Mouse (Mus musculus) CH12.LX (cell line): ENCODE measurements around the gene Rnasek. TPM values are rescaled to one million over a fixed set of nuclear protein-coding genes. Genes with fewer than 3 reads are reported as not detected.

ENCODE experiments used
- DNase-seq: peaks from one replicate; pipeline ENCODE4 v3.0.0-alpha.2; 2013; ENCODE audit errors: extremely low read depth
- H3K27ac ChIP-seq: 2 replicates; pipeline ENCODE4 v1.5.1; 2012; ENCODE audit warnings: low read depth, mild to moderate bottlenecking, control low read depth, moderate library complexity; ENCODE audit not compliant: insufficient read depth
- H3K27me3 ChIP-seq: replicated peaks from 2 replicates; pipeline ENCODE3; 2012; ENCODE audit warnings: inconsistent platforms
- H3K36me3 ChIP-seq, 2 experiments: replicated peaks in 1 of 2; 2 replicates each; pipeline versions ENCODE3 to v1.6.1; 2012; ENCODE audit warnings: inconsistent platforms in 1 of 2, low read length in 1 of 2, mild to moderate bottlenecking in 1 of 2, mixed read lengths in 1 of 2, moderate library complexity in 1 of 2; ENCODE audit not compliant: control insufficient read depth in 1 of 2, insufficient read depth in 1 of 2
- H3K4me1 ChIP-seq, 2 experiments: 2 replicates each; pipeline ENCODE4 v1.6.1; 2012; ENCODE audit warnings: inconsistent platforms in 1 of 2, moderate library complexity in 1 of 2; ENCODE audit not compliant: insufficient read depth in 2 of 2, control insufficient read depth in 1 of 2
- H3K4me2 ChIP-seq: 2 replicates; pipeline ENCODE4 v1.6.1; 2012; ENCODE audit warnings: low read depth, mild to moderate bottlenecking, control low read depth; ENCODE audit not compliant: poor library complexity, insufficient read depth, severe bottlenecking
- H3K4me3 ChIP-seq, 3 experiments: fragments of 150-350 bp in 1 of 3; sonication (generic) in 1 of 3; replicated peaks in 1 of 3; 2 replicates each; pipeline versions ENCODE3 to v1.5.1; 2011 to 2012; ENCODE audit warnings: low read depth in 2 of 3, low read length in 2 of 3, mild to moderate bottlenecking in 2 of 3, moderate library complexity in 2 of 3, control low read depth in 1 of 3, improper control_type of control experiment in 1 of 3, inconsistent platforms in 1 of 3, mixed read lengths in 1 of 3; ENCODE audit not compliant: poor library complexity in 1 of 3
- H3K79me2 ChIP-seq: replicated peaks from 2 replicates; pipeline ENCODE4 v1.6.1; 2012; ENCODE audit warnings: mild to moderate bottlenecking, moderate library complexity; ENCODE audit not compliant: control insufficient read depth, poor library complexity, insufficient read depth, severe bottlenecking; ENCODE audit errors: extremely low read depth
- H3K9ac ChIP-seq: 2 replicates; pipeline ENCODE4 v1.6.1; 2012; ENCODE audit warnings: low read depth, mild to moderate bottlenecking, control low read depth, moderate library complexity; ENCODE audit not compliant: insufficient read depth
- H3K9me3 ChIP-seq: replicated peaks from 2 replicates; pipeline ENCODE3; 2012; ENCODE audit warnings: low read length, inconsistent platforms, mixed read lengths
- BHLHE40 ChIP-seq: IDR thresholded peaks from 2 replicates; pipeline ENCODE4 v1.6.1; 2011; ENCODE audit warnings: mild to moderate bottlenecking, low read depth, low read length, improper control_type of control experiment
- CHD1 ChIP-seq: IDR thresholded peaks from 2 replicates; pipeline ENCODE4 v1.6.1; 2012; ENCODE audit warnings: low read depth, low read length, improper control_type of control experiment, inconsistent platforms
- CHD2 ChIP-seq: IDR thresholded peaks from 2 replicates; pipeline ENCODE4 v1.6.1; 2011; ENCODE audit warnings: low read length, improper control_type of control experiment
- ELF1 ChIP-seq: IDR thresholded peaks from 2 replicates; pipeline ENCODE4 v1.6.1; 2014; ENCODE audit warnings: low read depth, mild to moderate bottlenecking, inconsistent platforms, low read length, improper control_type of control experiment
- ETS1 ChIP-seq: conservative IDR thresholded peaks from 2 replicates; pipeline ENCODE4 v1.6.1; 2012; ENCODE audit warnings: low read depth, mild to moderate bottlenecking, inconsistent platforms, low read length, improper control_type of control experiment, moderate library complexity
- GABPA ChIP-seq: IDR thresholded peaks from 2 replicates; pipeline ENCODE4 v1.6.1; 2012; ENCODE audit warnings: low read depth, low read length, improper control_type of control experiment, inconsistent platforms; ENCODE audit not compliant: insufficient replicate concordance
- JUN ChIP-seq: IDR thresholded peaks from 2 replicates; pipeline ENCODE4 v1.6.1; 2011; ENCODE audit warnings: low read depth, mild to moderate bottlenecking, low read length, improper control_type of control experiment, moderate library complexity; ENCODE audit not compliant: insufficient read depth
- MAFK ChIP-seq: IDR thresholded peaks from 2 replicates; pipeline ENCODE4 v1.6.1; 2011; ENCODE audit warnings: low read length, improper control_type of control experiment; ENCODE audit not compliant: insufficient replicate concordance
- MEF2A ChIP-seq: IDR thresholded peaks from 2 replicates; pipeline ENCODE4 v1.6.1; 2014; ENCODE audit warnings: low read depth, mild to moderate bottlenecking, inconsistent platforms, low read length, improper control_type of control experiment, borderline replicate concordance
- MYC ChIP-seq: IDR thresholded peaks from 2 replicates; pipeline ENCODE4 v1.6.1; 2011; ENCODE audit warnings: low read depth, mild to moderate bottlenecking, improper control_type of control experiment, low read length
- NRF1 ChIP-seq: IDR thresholded peaks from 2 replicates; pipeline ENCODE4 v1.6.1; 2014; ENCODE audit warnings: low read depth, mild to moderate bottlenecking, inconsistent platforms, low read length, improper control_type of control experiment, moderate library complexity
- POLR2A ChIP-seq: IDR thresholded peaks from 2 replicates; pipeline ENCODE4 v1.6.1; 2011; ENCODE audit warnings: low read depth, mild to moderate bottlenecking, improper control_type of control experiment, low read length
- RAD21 ChIP-seq: IDR thresholded peaks from 2 replicates; pipeline ENCODE4 v1.6.1; 2011; ENCODE audit warnings: low read depth, mild to moderate bottlenecking, low read length, improper control_type of control experiment, moderate library complexity
- SIN3A ChIP-seq: IDR thresholded peaks from 2 replicates; pipeline ENCODE4 v1.6.1; 2012; ENCODE audit warnings: low read length, improper control_type of control experiment, inconsistent platforms
- TCF12 ChIP-seq: IDR thresholded peaks from 2 replicates; pipeline ENCODE4 v1.6.1; 2014; ENCODE audit warnings: low read depth, mild to moderate bottlenecking, inconsistent platforms, low read length, improper control_type of control experiment
- USF1 ChIP-seq: IDR thresholded peaks from 2 replicates; pipeline ENCODE4 v1.6.1; 2014; ENCODE audit warnings: low read depth, mild to moderate bottlenecking, inconsistent platforms, low read length, improper control_type of control experiment
- ZC3H11A ChIP-seq: IDR thresholded peaks from 2 replicates; pipeline ENCODE4 v1.6.1; 2012; ENCODE audit warnings: low read depth, mild to moderate bottlenecking, inconsistent platforms, low read length, improper control_type of control experiment
- ZNF384 ChIP-seq: IDR thresholded peaks from 2 replicates; pipeline ENCODE4 v1.6.1; 2012; ENCODE audit warnings: low read depth, low read length, improper control_type of control experiment, inconsistent platforms
- dilution Hi-C: fragments of 300-500 bp; cut with MboI; formaldehyde crosslinking; loops from 2 replicates; pipeline ENCODE4 v1.14.3; 2020; ENCODE audit warnings: low sequenced_read_pairs; ENCODE audit not compliant: extremely low pct_unique_long_range_greater_than_20kb, extremely low pct_ligation_motif_present
- in situ Hi-C: fragments of 300-500 bp; cut with MboI; formaldehyde crosslinking; loops from 3 replicates; pipeline ENCODE4 v1.14.3; 2019; ENCODE audit warnings: low sequenced_read_pairs, low pct_ligation_motif_present, low pct_unique_long_range_greater_than_20kb, mixed read lengths
- polyA plus RNA-seq: library from polyadenylated mRNA; unstranded; fragments of >175 nt; gene quantifications from 2 replicates; pipeline ENCODE4 v1.2.1, GENCODE M21; 2012; ENCODE audit warnings: low read depth; ENCODE audit not compliant: insufficient read length
- total RNA-seq, 2 experiments: library from RNA; depleted of rRNA; stranded (reverse); fragments of 300-350 nt in 1 of 2; fragments of >200 nt in 1 of 2; gene quantifications; 2 replicates each; pipeline ENCODE4 v1.2.3; 2012 to 2014

Gene Rnasek
- total and polyA plus RNA-seq, 3 experiments, result 9.1 to 91.3 (median 25.6) TPM

DNA sequence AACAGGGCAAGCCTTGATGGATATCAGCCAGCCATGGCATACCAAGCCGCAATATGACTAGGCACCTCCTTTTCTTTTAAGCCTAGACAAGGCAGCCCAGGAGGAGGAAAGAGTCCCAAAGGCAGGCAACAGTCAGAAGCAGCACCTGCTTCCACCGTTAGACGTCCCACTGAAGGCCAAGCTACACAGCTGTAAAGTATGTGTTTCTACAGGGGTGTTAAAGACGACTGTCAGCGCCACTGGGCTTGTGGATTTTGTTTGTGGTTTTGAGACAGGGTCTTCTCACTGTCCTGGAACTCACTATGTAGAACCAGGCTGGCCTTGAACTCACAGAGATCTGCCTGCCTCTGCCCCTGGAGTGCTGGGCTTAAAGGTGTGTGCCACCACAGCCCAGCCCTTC lies 46.0 kb upstream of the Rnasek start:
- H3K4me2 ChIP-seq, result no peak overlapping the region
- H3K9me3 ChIP-seq, result no peaks in the 10 kb centered on the region
- no peak overlapping the region for H3K4me3 ChIP-seq
- H3K27me3 ChIP-seq, result peaks cover 91% of the 10 kb centered on the region
- no peak for TF ChIP-seq POLR2A
- TF ChIP-seq USF1, result no peak
- no peak for DNase-seq
- in situ Hi-C loops, result no loop called here
- no peak overlapping the region for H3K9ac ChIP-seq
- no peaks in the 10 kb centered on the region for H3K79me2 ChIP-seq
- H3K36me3 ChIP-seq, result no peaks in the 10 kb centered on the region
- dilution Hi-C loops, result no loop called here
- no peak overlapping the region for H3K27ac ChIP-seq
- no peaks in the 10 kb centered on the region for H3K4me1 ChIP-seq

DNA sequence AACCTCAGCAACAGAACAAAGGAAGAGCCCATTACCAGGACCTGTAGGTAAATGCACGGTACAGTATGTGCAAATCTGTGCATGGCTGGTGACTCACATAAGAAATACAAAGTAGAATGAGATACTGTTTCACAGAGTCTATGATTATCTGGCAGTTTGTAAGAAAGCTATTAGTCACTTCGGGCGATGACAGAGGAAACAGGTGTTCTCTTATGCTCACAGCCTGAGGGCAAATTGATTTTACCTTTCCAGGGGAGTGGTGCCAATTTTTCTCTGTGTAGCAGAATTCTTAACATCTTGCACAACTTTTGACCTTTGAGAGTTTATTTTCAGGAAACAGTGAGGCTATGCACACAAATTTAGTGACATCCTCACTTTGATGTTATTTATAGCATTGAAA lies 45.1 kb upstream of the Rnasek start:
- Histone ChIP-seq H3K4me1 (no peaks in the 10 kb centered on the region), H3K4me3 (no peak overlapping the region), H3K9ac (no peak overlapping the region), H3K27me3 (peaks cover 93% of the 10 kb centered on the region), H3K4me2 (no peak overlapping the region), H3K9me3 (no peaks in the 10 kb centered on the region), H3K36me3 (no peaks in the 10 kb centered on the region), H3K27ac (no peak overlapping the region), H3K79me2 (no peaks in the 10 kb centered on the region)
- in situ Hi-C loops (no loop called here), dilution Hi-C loops (no loop called here)
- TF ChIP-seq NRF1, result no peak
- TF ChIP-seq POLR2A, result no peak
- TF ChIP-seq CHD2, result no peak
- TF ChIP-seq JUN, result no peak
- TF ChIP-seq GABPA, result no peak
- no peak for TF ChIP-seq ETS1
- no peak for TF ChIP-seq CHD1
- TF ChIP-seq ZNF384, result no peak
- TF ChIP-seq MEF2A, result no peak
- TF ChIP-seq SIN3A, result no peak
- no peak for TF ChIP-seq RAD21
- no peak for TF ChIP-seq MYC
- TF ChIP-seq MAFK, result no peak
- TF ChIP-seq TCF12, result no peak
- no peak for TF ChIP-seq ELF1
- TF ChIP-seq BHLHE40, result no peak
- no peak for TF ChIP-seq ZC3H11A
- no peak for DNase-seq
